Mouse (Mus musculus) heart, embryonic 16.5 days (tissue): Measurements from ENCODE around the gene Gnai3. TPM values are rescaled to one million over a fixed set of nuclear protein-coding genes. Genes with fewer than 3 reads are reported as not detected.
A peak's percentile ranks its signal among the peaks of the same experiment; 100 is the strongest.

Experiments used
- ATAC-seq: fragments of 200-750 bp; cut with Nextera tagmentation; replicated peaks from 2 replicates; pipeline ENCODE4 v1.8.0; 2017; ENCODE audit warnings: moderate number of reproducible peaks; ENCODE audit not compliant: insufficient read depth, low FRiP score; ENCODE audit errors: extremely low read depth
- H3K27ac ChIP-seq: fragments of 300-500 bp; sonication (generic); 2 replicates; pipeline ENCODE4 v1.5.1; 2014; ENCODE audit warnings: mild to moderate bottlenecking, low read length, control low read depth, moderate library complexity
- H3K27me3 ChIP-seq: fragments of 300-500 bp; sonication (generic); 2 replicates; pipeline ENCODE4 v1.6.1; 2014; ENCODE audit warnings: low read length, mixed read lengths; ENCODE audit not compliant: control insufficient read depth, insufficient read depth
- H3K36me3 ChIP-seq: fragments of 300-500 bp; sonication (generic); 2 replicates; pipeline ENCODE4 v1.6.1; 2014; ENCODE audit not compliant: control insufficient read depth, insufficient read depth
- H3K4me1 ChIP-seq: fragments of 300-500 bp; sonication (generic); 2 replicates; pipeline ENCODE4 v1.6.1; 2014; ENCODE audit warnings: low read length, mixed read lengths; ENCODE audit not compliant: control insufficient read depth, insufficient read depth
- H3K4me2 ChIP-seq: fragments of 300-500 bp; sonication (generic); 2 replicates; pipeline ENCODE4 v1.6.1; 2014; ENCODE audit warnings: low read depth, mild to moderate bottlenecking, control low read depth, low read length
- H3K4me3 ChIP-seq: fragments of 300-500 bp; sonication (generic); 2 replicates; pipeline ENCODE4 v1.5.1; 2014; ENCODE audit warnings: mild to moderate bottlenecking, control low read depth, low read length
- H3K9ac ChIP-seq: fragments of 300-500 bp; sonication (generic); 2 replicates; pipeline ENCODE4 v1.6.1; 2014; ENCODE audit warnings: low read length, control low read depth
- H3K9me3 ChIP-seq: fragments of 300-500 bp; sonication (generic); replicated peaks from 2 replicates; pipeline ENCODE4 v1.6.1; 2016; ENCODE audit warnings: low read length; ENCODE audit not compliant: control insufficient read depth
- WGBS: fragments of 180-500 bp; shearing (Covaris S2); extraction: QIAGEN DNeasy Blood & Tissue Kit; methylation state at CpG from one replicate; pipeline ENCODE4 v1.1.7; 2014; 5-methylcytosine and 5-hydroxymethylcytosine counted together
- polyA plus RNA-seq: library from polyadenylated mRNA; unstranded; fragments of >200 nt; fragmentation: Nextera tagmentation; extraction: Ambion mirVana; gene quantifications from 2 replicates; pipeline ENCODE4 v1.2.1, GENCODE M21; 2015

The Gnai3 gene
- polyA plus RNA-seq, 1 experiment from 2014 or later: 85.5 TPM

DNA sequence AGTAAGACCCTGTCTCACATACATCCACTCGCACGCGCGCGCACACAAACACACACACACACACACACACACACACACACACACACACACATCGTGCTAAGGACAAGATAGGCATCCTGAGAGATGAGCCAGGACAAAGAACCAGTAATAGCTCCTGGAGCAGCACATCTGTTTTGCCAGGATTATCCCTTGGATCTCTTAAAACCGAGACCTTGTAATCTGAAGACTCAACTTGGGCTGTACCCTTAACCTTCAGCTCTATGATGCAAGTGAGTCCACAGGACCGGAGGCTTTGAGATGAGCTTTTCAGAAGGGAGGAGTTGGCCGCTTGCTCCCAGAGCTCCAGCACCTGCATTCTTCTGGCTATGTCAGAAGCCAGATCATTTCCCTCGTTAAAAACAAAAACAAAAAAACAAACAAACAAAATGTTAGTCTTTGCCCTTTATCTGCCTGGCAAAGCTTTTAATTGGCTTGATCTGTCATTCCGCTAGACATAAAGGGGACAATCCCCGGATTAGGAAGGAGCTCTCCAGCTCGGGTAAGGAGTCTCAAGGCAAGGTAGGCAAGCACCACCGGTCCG lies 53.3 kb downstream of the Gnai3 start, which contains the start of gene Gnat2:
TSS of gene Gnat2 (plus strand) at position 254 of the 580 bp plus-strand sequence.
- WGBS: 71% methylated on average over 15 of the region's 15 CpGs
- Histone ChIP-seq H3K9ac (no peak within 1 kb of the TSS), H3K36me3 (no peaks in the 10 kb centered on the region), H3K4me3 (no peak within 1 kb of the TSS), H3K9me3 (no peaks in the 10 kb centered on the region), H3K4me2 (no peak within 1 kb of the TSS), H3K4me1 (peaks cover 9% of the 10 kb centered on the region; the same call in 1 of the 2 replicates), H3K27ac (no peak within 1 kb of the TSS), H3K27me3 (no peaks in the 10 kb centered on the region)
- no peak for ATAC-seq

DNA sequence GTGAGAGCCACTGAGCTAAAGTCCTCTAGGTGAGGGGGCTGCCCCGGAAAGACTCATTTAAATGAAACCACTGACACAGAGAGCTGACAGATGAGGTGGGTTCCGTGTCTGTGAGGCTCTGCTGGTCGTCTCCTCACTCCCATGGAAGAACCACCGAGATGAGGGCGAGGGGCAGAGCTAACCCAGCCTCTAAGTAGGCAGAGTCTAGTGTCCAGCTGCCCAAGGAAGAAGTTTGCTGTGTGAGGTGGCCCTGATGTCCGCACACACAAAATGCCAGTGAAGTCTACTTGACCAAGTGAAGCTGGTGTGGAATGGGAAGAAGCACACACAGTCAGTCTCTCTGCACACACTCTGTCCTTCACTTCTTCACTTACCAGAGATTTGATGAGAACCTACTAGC lies 53.9 kb downstream of the Gnai3 start:
- H3K4me3 ChIP-seq: no peak overlapping the region
- ATAC-seq: no peak
- H3K27ac ChIP-seq: no peak overlapping the region
- no peaks in the 10 kb centered on the region for H3K27me3 ChIP-seq
- H3K9me3 ChIP-seq: no peaks in the 10 kb centered on the region
- peaks cover 13% of the 10 kb centered on the region for H3K4me1 ChIP-seq
- H3K4me2 ChIP-seq: no peak overlapping the region
- no peak overlapping the region for H3K9ac ChIP-seq
- WGBS: 72% methylated on average over 6 of the region's 6 CpGs
- H3K36me3 ChIP-seq: no peaks in the 10 kb centered on the region

DNA sequence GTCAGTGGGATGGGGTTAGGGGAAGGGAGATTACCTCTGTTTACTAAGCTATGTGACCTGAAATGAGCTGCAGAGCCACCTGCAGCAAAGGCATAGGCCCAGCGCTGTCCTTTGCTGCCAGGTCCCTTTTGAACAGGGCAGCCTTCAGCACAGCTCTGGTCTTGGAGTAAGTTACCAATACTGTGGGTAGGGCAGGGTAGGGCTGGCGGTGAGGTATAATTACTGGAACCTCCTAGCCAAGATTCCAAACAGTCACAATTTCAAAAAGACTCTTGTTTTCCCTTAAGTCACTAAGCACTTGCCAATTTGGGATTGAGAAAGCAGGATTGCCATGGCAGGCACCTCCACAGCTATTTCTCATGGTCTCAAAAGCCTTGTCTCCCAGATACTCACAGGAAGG lies 55.4 kb downstream of the Gnai3 start:
- no peak overlapping the region for H3K4me2 ChIP-seq
- H3K4me1 ChIP-seq: peaks cover 21% of the 10 kb centered on the region
- 89% methylated on average over 2 of the region's 2 CpGs for WGBS
- no peaks in the 10 kb centered on the region for H3K36me3 ChIP-seq
- H3K27me3 ChIP-seq: no peaks in the 10 kb centered on the region
- H3K9me3 ChIP-seq: no peaks in the 10 kb centered on the region
- no peak overlapping the region for H3K27ac ChIP-seq
- ATAC-seq: no peak
- no peak overlapping the region for H3K4me3 ChIP-seq
- H3K9ac ChIP-seq: no peak overlapping the region

DNA sequence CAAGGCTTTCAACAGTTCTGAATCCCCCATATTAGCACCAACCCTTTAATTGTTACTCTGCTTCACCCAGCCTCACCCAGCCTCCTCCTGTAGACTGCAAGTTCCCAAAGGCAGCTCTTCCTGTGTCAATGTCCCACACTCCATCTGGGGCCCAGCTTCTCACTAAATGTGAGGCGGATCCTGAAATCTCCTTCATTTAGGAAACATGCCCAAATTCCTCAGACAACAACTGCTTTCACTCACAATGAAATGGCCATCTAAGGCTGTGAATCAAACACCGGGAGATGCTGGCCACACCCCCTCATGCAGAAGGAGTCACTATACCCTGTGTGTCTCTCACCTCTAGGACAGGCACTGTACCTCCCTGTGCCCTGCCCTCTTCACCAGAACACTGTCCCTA lies 56.0 kb downstream of the Gnai3 start:
- 45% methylated on average over 2 of the region's 2 CpGs for WGBS
- Histone ChIP-seq H3K4me3 (no peak overlapping the region), H3K27me3 (no peaks in the 10 kb centered on the region), H3K36me3 (no peaks in the 10 kb centered on the region), H3K27ac (no peak overlapping the region), H3K9me3 (no peaks in the 10 kb centered on the region), H3K4me1 (peaks cover 22% of the 10 kb centered on the region), H3K4me2 (no peak overlapping the region), H3K9ac (no peak overlapping the region)
- no peak for ATAC-seq

- no peak overlapping the region for H3K27ac ChIP-seq
- no peak overlapping the region for H3K9ac ChIP-seq
- peaks cover 32% of the 10 kb centered on the region for H3K4me1 ChIP-seq
- H3K9me3 ChIP-seq: no peaks in the 10 kb centered on the region
- WGBS: 42% methylated on average over 5 of the region's 5 CpGs
- H3K4me2 ChIP-seq: no peak overlapping the region
- no peaks in the 10 kb centered on the region for H3K36me3 ChIP-seq
- no peaks in the 10 kb centered on the region for H3K27me3 ChIP-seq
- ATAC-seq: no peak
- no peak overlapping the region for H3K4me3 ChIP-seq
Observed at GRCm38 (mm10) chr3:108088842-108089380, 57.0 kb downstream of the Gnai3 start.

- no peaks in the 10 kb centered on the region for H3K27me3 ChIP-seq
- H3K4me1 ChIP-seq: peaks cover 48% of the 10 kb centered on the region
- 84% methylated on average over 3 of the region's 3 CpGs for WGBS
- no peak for ATAC-seq
- no peaks in the 10 kb centered on the region for H3K36me3 ChIP-seq
- no peak overlapping the region; the same call in 1 of the 2 replicates for H3K4me2 ChIP-seq
- no peak overlapping the region for H3K4me3 ChIP-seq
- no peaks in the 10 kb centered on the region for H3K9me3 ChIP-seq
- no peak overlapping the region for H3K9ac ChIP-seq
- H3K27ac ChIP-seq: no peak overlapping the region
Observed at GRCm38 (mm10) chr3:108087329-108087728, 58.6 kb downstream of the Gnai3 start.

DNA sequence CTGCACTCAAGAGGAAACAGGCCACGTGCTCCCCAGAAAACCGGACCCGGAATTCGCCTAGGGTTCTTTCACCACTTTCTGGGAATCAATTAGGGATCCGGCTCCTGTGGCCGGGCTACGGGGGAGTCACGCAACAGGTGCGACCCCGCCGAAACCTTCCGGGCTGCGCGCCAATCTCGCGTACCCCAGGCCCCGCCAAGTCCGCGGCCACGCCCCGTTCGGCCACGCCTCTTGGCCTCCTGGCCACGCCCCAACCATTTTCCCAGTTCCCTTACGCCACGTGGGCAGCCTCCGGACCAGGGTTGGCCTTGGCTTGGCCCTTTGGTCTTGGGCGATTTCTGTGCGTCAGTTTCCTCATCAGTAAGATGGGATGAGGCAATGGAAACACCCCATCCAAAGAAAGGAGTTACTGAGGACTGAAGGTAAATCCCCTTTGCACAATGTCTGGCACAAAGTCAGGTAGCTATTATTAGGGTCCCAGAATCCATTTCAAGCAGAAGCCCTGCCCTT lies 59.4 kb downstream of the Gnai3 start, which contains the start of gene Ampd2:
TSS of gene Ampd2 (minus strand) at position 182 of the 510 bp plus-strand sequence.
- Histone ChIP-seq H3K4me3 (peak within 1 kb of the TSS; percentile 81), H3K4me1 (peaks cover 56% of the 10 kb centered on the region), H3K4me2 (peak within 1 kb of the TSS; percentile 97), H3K9me3 (no peaks in the 10 kb centered on the region), H3K27ac (peak within 1 kb of the TSS; percentile 90), H3K36me3 (no peaks in the 10 kb centered on the region), H3K27me3 (no peaks in the 10 kb centered on the region), H3K9ac (peak within 1 kb of the TSS; percentile 81)
- peak; percentile 24 for ATAC-seq
- WGBS: under 1% methylated on average over 29 of the region's 29 CpGs

GRCm38 (mm10) chr3:108085721-108086469 lies 60.1 kb downstream of the Gnai3 start:
- H3K9me3 ChIP-seq: no peaks in the 10 kb centered on the region
- H3K4me1 ChIP-seq: peaks cover 57% of the 10 kb centered on the region
- peak; percentile 81 for ATAC-seq
- under 1% methylated on average over 31 of the region's 31 CpGs for WGBS
- no peaks in the 10 kb centered on the region for H3K27me3 ChIP-seq
- H3K36me3 ChIP-seq: no peaks in the 10 kb centered on the region
- H3K4me3 ChIP-seq: peak overlapping the region; percentile 81
- H3K9ac ChIP-seq: peak overlapping the region; percentile 81
- peak overlapping the region; percentile 97 for H3K4me2 ChIP-seq
- H3K27ac ChIP-seq: peak overlapping the region; percentile 90

DNA sequence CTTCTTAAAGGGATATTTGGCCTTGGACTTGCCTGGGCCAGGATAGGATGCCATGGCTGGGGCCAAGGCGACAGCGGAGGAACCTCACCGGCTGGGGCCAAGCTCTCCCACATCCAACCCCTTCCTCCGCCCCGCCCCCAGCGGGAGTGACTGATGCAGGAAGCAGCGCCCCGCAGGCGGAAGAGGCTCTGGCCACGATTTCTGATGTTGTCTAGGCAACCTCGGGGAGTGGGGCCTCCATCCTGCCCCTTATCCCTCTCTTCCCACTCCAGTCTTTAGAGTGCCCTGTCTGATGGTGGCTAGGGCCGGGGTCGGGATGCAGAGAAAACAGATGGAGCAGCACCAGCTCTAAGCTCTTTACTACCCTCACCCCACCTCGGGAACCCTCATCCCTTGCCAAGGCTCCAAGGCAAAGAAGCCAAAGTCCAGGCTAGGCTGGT lies 60.6 kb downstream of the Gnai3 start:
- Histone ChIP-seq H3K27me3 (no peaks in the 10 kb centered on the region), H3K4me2 (peak overlapping the region; percentile 97), H3K4me1 (peaks cover 56% of the 10 kb centered on the region), H3K36me3 (peaks cover 2% of the 10 kb centered on the region; the same call in 1 of the 2 replicates), H3K4me3 (peak overlapping the region; percentile 81), H3K9ac (peak overlapping the region; percentile 81), H3K27ac (peak overlapping the region; percentile 90), H3K9me3 (no peaks in the 10 kb centered on the region)
- ATAC-seq: peak; percentile 86
- 0% methylated on average over 14 of the region's 14 CpGs for WGBS
